Mouse (Mus musculus): ENCODE data around the gene Lnx2.
A peak's percentile ranks its signal among the peaks of the same experiment; 100 is the strongest.

Gene Lnx2

DNA sequence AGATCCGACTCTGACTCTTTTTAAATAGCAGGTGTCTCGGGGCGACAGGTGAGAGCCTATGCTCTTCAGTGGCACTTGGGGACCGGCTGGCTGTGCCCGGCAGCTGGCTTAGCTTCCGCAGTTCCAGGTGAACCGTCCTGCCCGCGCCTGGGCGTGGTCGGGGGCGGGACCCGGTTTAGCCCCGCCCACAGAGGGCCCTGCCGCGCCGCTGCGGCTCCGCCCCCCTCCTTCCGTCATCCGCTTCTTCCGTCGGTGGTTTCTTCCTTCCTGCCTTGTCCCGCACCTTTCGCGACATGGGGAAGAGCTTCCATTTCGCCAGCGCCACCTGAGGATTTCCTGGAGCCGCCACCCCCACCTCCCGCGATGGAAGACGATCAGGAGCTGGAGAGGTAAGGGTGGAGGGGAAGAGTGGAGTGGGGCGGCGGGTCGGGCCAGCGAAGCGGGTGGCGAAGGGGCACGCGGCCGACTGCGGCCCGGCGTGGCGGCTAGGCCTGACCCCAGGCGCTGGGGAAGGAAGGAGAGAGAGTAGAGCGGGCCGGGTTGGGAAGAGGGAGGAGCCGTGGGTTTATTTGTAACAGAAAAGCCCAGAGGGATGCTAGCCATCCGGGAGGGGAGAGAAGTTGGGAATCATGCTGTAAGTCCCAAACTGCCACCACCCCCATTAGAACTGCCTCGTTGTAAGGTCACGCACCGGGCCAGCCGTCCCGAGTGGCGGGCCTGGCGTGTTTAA is 1.1 kb upstream of the Lnx2 start:
- DNase-seq (ENCODE audit: low spot score in 2 of 2), result peak; percentile 90 to 92

DNA sequence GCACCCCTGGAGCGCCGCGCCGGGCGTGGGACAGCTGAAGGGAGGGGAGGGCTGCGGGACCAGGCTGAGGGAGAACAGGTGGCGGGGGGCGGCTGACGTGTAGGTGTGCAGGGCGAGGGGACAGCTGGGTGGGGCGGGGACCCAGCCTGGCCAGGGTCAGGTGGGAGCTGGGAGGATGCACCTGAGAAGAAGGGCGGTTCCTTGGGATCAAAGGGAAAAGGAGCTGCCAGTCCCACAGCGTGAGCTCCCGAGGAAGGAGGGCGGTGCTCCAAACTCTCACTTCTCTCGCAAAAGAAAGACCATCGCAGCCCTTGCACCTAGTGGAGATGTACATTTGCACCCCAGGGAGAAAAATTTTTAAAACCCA is 396 bp upstream of the Lnx2 start, which contains the start of gene Polr1d:
Polr1d (plus strand) TSS at position 252 of the 367 bp plus-strand sequence.
- peak in 1 of 2 experiments; percentile 38 for DNase-seq (ENCODE audit: low spot score in 2 of 2)

DNA sequence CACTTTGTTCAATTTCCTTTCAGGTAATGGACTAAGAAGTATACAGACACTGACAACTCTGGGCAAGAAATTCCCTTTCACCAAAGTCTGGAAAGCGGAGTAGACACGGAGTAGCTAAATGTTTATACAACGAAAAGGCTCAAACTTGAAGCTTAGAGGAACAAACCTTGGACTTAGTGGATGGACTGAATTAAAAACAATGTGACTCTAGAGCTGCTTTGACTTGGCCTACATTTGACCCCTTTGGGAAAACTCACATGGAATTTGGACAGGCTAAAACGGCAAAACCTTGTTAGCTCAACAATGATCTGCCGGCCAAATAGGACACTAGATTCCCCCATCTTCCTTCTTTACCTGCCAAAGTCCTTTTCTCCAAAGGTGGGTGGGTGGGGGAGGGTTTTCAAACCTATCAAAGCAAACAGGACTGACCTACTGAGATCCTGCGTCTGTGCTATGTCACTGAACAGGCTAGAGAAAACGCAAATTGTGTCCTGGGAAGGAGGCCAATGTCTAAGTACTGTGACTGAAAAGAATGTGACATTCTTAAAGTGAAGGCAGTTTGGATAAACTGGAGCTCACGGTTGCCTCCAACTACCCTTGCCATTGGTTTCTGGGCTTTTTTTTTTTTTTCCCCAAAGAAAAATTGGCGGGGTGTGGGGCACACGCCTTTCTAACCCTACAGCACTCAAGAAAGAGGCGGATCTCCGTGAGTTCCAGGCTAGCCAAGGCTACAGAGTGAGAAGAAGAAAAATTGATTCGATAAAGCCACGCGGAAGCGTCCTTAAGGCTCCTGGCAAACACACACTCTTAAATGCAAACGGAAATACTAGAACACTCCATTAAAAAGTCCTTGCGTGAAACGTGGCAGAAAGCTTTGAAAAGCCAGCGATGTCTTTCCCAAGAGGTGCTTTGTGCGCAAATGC is 1.0 kb downstream of the Lnx2 start:
- DNase-seq (ENCODE audit: low spot score in 2 of 2), result peak in 1 of 2 experiments; percentile 61

- no peak for DNase-seq (ENCODE audit: low spot score in 2 of 2)
These were observed 2.6 kb downstream of the Lnx2 start for GRCm38 (mm10) chr5:147073805-147074204.

DNA sequence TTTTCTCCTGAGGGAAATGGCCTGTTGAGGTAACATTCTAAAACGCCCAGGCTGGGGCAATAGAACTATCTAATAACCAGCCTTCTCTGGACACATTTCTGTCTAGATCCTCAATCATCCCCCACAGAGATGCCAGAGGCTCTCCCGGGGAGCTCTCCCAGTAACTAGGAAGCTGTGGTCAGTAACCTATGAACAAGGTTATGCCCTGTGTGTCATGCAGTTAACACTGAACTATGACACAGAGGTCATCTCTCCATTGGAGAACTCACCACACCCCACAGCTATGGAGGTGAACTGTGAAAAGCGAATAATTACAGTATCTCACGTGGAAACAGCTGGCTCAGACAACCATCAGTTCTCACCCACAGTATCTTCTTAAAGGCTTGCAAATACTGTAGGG is 4.5 kb downstream of the Lnx2 start:
- DNase-seq (ENCODE audit: low spot score in 2 of 2), result no peak

DNA sequence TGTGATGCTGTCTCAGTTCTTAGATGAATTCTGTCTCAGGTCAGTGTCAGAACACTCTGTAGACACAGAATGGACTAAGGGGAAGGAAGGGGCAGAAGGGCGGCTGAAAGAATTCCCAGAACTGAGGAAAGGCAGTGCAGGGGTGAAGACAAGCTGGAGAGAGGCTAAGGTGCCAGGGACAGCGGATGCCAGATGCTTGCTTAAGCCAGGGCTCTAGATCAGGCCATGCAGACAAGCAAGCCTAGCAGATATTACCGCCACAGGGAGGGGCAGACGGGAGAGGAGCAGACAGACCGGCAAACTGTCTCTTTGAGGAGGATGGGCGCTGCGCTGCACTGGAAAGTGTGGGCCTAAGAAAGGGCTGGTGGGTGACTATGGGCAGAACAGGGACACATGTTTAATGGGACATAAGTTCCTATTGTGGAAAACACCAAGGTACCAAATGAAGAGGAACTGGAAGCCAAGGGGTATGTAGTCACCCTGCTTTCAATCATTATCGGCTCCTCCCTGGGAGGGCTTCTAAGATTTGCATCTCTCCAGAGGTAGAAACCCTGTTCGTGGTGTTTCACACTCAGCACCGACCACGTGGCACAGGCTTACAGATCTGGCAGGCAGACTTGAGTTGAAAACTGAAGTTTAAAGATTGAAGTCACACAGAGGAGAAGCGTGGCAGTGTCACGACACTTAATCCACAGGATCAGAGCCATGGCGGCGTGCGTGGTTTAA is 5.4 kb downstream of the Lnx2 start:
- no peak for DNase-seq (ENCODE audit: low spot score in 2 of 2)

GRCm38 (mm10) chr5:147068876-147069275 is 7.5 kb downstream of the Lnx2 start:
- no peak for DNase-seq (ENCODE audit: low spot score in 2 of 2)

DNA sequence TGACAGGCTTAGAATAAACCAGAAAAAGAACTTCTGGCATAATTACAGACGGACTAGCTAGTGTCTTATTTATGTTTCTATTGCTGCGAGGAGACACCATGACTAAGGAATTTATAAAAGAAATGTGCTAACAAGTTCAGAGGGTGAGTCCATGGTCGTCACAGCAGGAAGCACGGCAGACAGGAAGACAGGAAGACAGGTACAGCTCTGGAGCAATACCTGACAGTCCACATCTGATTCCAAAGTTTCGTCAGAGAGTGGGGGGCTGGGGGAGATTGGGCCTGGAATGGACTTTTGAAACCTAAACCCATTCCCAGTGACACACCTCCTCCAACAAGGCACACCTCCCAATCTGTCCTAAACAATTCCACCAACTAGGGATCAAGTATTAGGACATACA is 9.4 kb downstream of the Lnx2 start:
- no peak for DNase-seq (ENCODE audit: low spot score in 2 of 2)

- DNase-seq (ENCODE audit: low spot score in 2 of 2), result no peak
These were observed 10.3 kb downstream of the Lnx2 start for GRCm38 (mm10) chr5:147066129-147066528.

DNA sequence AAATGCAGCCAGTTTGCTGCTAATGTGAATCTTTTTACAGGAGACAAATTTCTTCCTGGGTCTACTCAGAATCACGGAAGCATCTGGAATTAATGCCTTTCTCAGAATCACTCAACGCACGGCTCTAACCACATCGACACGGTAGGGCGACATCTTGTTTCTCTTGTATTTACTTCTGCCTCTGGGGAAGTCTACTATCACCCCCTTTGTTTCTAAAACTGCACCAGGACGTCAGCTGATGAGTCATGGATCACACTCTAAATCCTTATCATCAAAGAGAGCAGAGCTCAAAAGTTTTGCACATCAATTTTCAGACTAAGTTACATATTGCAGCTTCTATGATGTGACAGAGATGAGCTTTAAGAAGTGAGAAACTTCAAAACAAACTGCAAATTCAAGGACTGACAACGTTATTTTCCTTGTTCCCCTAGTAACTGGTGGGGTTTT is 13.1 kb downstream of the Lnx2 start:
- DNase-seq (ENCODE audit: low spot score in 2 of 2), result peak in 1 of 2 experiments; percentile 29

DNA sequence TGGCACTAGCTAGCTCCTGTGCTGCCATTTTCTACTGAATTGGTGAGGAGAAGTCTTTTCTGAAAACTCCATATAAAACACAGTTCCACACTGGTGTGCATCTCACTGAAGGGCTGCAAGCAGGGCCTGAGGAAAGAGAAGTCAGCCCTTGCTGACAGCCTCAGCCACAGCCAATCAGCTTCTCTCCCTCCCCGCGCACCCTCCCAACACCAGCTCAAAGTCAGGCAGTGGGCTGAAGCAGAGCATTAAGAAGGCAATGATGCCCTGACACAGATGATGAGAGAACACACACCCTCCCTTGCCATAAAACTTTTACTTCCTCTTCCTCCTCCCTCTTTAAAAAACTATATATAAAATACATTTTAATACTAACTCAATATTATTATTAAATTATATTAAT is 16.4 kb downstream of the Lnx2 start:
- no peak for DNase-seq (ENCODE audit: low spot score in 2 of 2)

DNA sequence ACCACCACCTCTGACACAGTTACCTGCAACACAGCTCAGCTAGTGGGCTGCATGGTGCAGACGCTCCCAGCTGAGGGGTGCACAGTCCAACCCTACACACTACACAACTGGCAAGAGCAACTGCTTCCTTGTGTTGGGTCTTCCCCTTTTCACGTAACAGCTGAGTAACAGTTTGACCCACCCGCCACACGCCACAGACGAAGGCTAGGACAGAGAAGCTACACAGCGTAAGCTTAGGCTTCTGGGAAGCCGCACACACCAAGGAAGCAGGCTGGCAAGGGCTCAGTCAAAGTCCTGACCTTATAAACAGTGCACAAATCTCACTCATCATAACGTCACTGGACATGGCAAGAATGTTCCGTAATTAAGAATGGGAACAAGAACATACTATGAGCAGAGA is 17.1 kb downstream of the Lnx2 start:
- DNase-seq (ENCODE audit: low spot score in 2 of 2), result no peak

DNA sequence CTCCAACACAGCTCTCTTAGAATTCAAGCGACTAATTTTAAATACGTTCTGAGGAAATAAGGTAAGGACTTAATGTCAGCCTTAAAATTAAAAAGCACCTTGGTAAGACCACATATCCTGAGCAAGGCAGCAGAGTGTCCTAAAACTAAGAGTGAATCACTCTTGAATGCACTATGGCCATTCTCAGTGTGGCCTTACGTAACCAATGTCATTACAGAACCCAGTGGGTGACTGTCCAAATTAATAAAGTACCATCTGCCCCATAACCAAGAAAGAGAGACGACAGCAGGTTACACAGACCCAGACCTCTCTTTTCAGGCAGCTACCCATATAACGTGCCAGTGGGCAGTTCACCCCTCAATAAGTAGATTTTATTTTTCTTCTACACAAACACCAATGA is 17.7 kb downstream of the Lnx2 start:
- DNase-seq (ENCODE audit: low spot score in 2 of 2), result no peak

- no peak for DNase-seq (ENCODE audit: low spot score in 2 of 2)
These were observed 18.6 kb downstream of the Lnx2 start for GRCm38 (mm10) chr5:147057626-147058414.

DNA sequence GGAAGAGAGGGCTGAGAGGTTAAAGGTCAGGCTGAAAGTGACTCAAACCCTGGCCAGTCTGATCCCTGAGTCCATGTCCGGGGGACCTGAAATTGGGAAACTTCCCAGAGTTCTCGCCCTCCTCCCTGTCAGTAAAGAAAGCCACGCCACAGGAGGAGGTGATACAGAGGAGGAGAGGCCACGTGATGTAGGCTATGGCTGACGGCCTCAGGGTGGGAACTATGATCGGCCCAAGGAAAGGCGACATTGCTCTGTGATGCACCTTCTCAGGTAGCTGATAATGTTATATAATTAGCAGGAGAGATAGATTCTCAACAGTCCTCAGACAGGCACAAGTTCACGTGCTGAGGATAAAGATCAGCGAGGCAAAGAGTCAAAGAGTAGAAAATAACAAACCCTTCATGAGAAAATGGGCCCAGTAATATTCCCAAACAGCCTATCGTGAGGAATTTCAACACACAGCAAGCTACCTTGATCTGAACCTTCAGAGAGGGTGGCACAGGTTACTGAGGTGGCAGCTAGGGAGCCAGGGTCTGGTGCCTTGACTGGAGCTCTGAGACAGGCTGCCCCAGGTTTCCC is 19.6 kb downstream of the Lnx2 start:
- DNase-seq (ENCODE audit: low spot score in 2 of 2), result no peak

DNA sequence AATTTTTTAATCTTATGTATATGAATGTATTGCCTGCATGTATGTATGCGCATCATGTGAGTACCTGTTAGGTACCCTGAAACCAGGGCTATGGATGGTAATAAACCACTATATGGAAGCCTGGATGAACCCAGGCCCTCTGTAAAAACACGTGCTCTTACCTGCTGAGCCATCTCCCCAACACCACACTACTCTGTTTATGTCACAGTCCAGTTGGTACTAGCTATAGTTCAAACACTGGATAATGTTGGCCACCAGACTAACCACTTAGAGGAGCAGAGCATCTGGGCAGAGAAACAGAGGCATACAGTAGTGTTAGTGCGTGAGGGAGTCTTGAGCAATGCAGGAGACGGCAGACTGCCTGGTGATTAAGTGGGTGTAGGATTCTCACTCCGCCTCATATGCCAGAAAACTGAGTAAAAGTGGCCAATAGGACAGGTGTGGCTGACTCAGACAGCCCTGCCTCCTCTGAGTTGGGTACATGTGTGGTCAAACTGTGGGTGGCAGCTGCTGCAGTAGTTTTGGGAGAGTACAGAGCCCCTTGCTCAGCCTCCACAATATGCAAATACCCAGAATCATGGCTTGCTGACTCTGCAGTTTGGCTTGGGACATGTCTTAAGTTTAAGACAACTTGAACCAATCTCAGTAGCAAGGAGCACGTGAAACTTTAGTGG is 20.7 kb downstream of the Lnx2 start:
- DNase-seq (ENCODE audit: low spot score in 2 of 2), result no peak

DNA sequence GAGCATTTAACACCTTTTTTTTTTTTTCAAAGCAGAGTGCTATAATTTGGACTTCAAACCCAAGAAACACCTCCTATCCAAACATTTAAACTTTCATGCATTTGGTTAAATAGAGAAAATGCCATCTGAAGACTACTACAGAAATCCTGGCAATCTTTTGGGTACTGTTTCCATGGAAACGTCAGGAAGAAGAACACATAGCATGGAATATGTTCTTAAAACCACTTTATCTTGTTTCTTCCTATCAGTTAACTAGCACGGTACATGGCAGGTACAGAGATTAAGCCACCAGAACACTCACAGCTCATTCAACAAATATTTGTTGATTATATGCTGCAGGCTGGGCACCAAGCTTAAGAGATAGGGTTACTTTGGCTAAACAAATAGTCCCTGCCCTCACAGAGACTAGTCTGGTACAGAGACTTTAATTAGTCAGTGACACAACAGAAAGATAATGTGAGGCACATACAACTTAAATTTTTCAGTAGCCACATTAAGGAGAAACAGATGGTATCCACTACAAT is 21.6 kb downstream of the Lnx2 start:
- no peak for DNase-seq (ENCODE audit: low spot score in 2 of 2)

DNA sequence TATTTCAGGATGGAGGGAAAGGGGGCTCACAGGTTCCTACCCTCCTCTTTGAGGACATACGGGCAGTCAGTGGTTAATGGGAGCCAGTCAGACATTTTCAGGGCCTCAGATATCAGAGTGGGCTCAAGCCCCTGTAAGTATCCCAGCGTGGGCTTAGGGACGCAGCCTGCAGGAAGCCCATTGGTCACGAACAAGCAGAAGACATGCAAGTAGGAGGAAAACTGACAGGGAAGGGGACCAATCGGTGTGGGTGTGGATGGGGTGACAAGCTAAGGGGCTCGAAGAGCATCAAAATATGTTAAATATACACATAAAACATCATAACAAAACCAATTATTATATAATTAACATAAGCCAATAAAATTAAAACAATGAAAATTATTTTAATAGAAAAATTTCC is 22.1 kb downstream of the Lnx2 start:
- DNase-seq (ENCODE audit: low spot score in 2 of 2), result no peak

DNA sequence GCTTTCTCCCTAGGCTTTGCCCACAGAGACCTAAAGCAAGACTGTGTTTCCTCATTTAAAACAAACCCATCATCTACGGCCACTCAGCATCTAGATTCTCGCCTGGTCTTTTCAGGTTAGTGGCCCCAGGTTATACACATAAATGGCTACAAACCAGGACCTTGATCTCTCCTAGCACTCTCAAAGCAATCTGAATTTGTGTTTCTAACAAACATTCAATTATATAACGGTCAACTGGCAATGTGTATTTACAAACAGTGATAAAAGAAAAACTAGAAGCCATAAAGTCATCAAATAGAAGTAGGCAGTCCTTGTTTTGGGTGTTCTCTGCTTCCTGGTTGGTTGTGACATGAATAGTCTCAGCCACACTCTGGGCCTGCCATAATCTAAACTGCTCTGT is 22.9 kb downstream of the Lnx2 start:
- no peak for DNase-seq (ENCODE audit: low spot score in 2 of 2)

GRCm38 (mm10) chr5:147053071-147053470 is 23.3 kb downstream of the Lnx2 start:
- DNase-seq (ENCODE audit: low spot score in 2 of 2), result no peak

GRCm38 (mm10) chr5:147052309-147052558 is 24.2 kb downstream of the Lnx2 start:
- DNase-seq (ENCODE audit: low spot score in 2 of 2), result no peak
